Mouse (Mus musculus) gastrocnemius, postnatal 10 days (tissue): ENCODE data around the gene Tmem160. TPM values are rescaled to one million over a fixed set of nuclear protein-coding genes. Genes with fewer than 3 reads are reported as not detected.
A peak's percentile ranks its signal among the peaks of the same experiment; 100 is the strongest.

Source experiments
- DNase-seq: peaks from one replicate; pipeline ENCODE4 v3.0.0; 2021; ENCODE audit warnings: mixed read lengths
- long read RNA-seq, 2 experiments: library from polyadenylated mRNA; stranded (forward); transcript quantifications; one replicate each; pipeline ENCODE4 v2.0.0; 2021
- total RNA-seq, 2 experiments: library from RNA; stranded (reverse); gene quantifications; 2 replicates each; pipeline ENCODE4 v1.2.3; 2021

Gene Tmem160
- total RNA-seq: 10 to 100 TPM; 18.8 to 18.9 TPM
- long read RNA-seq, experiment 1, transcript Tmem160-201 (3 exons, 815 nt): major isoform, 27 of 40 reads
- long read RNA-seq, experiment 1, partial matches to known transcripts: 13 of 40 reads
- long read RNA-seq, experiment 1, other reads (novel, unspliced or antisense): 0 of 40 reads
- long read RNA-seq, experiment 2, transcript Tmem160-201 (3 exons, 815 nt): major isoform, 25 of 34 reads
- long read RNA-seq, experiment 2, partial matches to known transcripts: 8 of 34 reads
- long read RNA-seq, experiment 2, other reads (novel, unspliced or antisense): 0 of 34 reads

- peak; percentile 80 for DNase-seq
Measured at GRCm38 (mm10) chr7:16452587-16453073, at the start of gene Tmem160. Gene Tmem160, plus strand, starts transcription at chr7:16452779.

DNA sequence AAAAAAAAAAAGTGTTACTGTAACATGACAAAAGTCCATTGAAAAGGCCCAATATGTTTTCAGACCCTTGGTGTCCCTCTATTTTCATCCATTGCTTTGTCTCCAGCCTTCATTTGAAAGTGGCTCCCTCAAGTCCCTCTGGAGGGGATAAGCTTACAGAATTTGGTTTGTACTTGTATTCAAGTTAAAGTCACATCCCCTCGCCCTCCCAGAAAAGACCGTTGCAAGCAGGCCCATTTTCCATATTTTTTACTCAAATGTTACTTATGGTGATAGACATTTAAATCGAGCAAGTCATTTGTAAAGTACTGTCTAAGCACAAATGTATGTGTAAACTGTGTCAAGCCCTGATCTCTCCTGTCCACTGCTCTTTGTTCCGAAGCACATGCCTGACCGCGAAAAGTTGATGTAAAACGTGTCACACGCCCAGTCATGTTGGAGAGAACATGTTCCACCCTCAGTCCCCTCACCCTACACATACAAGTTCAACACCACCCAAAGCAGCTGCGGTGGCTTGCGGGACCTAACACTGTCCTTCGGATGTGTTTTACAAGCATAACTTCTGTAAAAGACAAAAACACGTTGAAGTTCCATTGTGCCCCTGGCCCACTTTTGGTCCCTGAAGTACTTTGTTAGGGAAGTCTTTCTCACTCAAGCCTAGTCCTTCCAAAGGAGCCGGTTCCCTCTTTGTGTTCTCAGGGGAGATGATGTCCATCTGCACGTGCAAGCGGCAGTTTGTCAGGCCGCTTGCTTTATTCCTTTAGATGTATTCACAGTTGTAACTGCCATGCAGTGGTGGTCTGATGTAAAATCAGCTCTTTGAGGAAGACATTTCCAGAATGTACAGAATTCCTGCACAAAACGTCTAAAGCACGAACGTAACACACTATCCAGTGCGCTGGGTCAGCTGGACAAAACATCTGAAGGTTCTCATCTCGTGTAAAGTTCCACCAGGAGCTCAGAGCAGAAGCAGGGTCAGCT, 49.3 kb upstream of the Tmem160 start:
- DNase-seq: no peak

DNA sequence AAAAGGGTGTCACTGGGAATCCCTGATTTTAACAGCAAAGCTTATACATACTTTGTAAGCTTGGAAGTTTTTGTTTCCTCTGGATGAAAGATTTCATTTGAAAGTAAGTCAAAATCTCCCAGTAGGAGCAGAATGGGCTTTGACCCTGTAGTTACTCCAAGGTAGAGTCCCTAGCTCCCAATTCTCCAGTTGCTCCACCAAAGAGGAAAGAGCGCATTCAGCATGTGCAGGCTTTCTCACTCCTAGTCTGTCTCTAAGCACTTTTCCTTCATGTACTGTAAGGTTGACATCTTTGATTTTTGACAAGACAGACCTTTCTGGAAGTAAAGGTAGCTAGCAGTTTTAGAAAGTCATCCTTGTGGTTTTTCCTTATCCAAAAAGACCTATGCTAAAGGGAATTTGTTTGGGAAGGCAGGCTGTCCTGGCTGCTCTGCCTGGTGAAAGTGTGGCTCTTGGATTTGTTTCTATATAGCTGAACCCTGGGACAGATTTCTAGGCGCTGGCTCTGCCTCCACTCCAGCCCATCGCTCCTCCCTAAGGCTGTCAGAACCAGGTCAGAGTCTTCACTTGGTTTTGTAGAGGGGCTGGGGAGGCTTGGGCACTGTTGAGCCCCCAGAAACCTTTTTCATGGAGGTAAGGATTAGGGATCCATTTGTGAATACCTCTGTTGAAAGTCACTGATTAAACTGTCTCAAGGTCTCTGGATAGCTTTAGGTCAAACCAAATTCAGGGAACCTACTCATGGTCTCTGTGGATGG, 48.1 kb upstream of the Tmem160 start:
- DNase-seq: no peak

DNA sequence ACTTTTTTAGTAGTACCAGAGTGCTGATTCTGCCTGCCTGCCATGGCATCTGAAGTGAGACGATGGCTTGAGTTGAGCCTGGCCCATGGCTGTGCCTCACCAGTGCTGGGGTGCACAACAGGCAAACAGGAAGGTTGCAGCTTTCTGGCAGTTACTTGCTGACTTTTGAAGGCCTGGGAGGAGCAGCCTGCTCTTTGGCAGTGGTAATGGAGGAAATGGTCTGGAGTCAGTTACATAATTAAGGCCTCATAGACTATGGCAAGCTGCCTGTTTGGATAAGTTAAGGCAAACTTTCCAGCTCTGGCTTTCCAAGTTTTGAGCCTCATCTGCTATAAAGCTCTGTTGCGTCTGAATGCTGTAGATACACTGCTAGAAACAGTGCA, 47.5 kb upstream of the Tmem160 start:
- peak; percentile 41 for DNase-seq

- DNase-seq: peak; percentile 54
Measured at GRCm38 (mm10) chr7:16405516-16406351, 46.8 kb upstream of the Tmem160 start.

DNA sequence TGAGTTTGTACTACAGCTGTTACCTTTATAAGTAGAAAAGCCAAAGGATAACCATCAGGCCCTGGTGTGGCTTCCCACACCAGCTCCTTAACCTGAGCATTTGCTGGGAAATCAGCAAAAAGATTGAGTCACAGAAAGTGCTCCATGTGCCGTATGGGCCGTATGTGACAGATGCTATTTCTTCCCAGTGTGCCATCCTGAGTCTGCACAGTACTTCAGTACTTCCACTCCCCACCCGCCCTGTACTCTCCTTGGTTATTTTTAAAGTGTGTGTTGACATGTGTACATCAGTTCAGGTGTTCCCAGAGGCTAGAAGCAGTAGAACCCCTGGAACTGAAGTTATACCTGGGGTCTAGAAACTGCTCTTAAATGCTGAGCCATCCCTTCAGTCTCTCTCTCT, 45.6 kb upstream of the Tmem160 start:
- no peak for DNase-seq

- DNase-seq: no peak
Measured at GRCm38 (mm10) chr7:16411100-16411499, 41.5 kb upstream of the Tmem160 start.

DNA sequence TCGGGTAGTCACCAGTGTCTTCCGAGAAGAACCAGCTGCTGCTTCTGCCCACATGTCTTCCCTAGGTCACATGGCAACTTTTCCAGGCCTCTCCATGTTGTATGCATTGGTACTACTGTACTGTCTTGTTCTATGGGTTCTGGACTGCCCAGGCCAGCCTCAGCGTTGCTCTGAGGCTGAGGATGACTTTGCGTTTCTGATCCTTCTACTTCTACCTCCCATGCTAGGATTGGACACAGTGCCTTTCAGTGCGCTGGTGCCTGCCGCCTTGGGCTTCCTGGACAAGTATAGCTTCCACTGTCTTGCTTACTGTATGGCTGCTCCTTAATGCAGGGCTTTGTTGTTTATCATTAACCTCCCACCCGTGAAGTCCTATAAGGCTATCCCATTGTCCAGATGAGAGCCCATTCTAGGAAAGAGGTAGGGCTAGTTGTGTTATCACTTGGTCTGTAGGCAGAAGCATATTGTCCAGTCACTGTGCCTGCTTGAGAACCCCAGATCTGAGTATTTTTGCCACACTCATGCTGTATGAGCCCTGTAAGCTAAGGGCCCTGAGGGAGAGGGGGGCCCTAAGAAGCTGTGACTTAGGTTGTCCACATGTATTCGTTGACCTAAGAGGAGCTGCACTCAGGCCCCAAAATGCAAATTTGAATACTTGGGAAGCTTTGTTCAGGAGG, 40.2 kb upstream of the Tmem160 start:
- no peak for DNase-seq

GRCm38 (mm10) chr7:16412930-16413329, 39.6 kb upstream of the Tmem160 start:
- DNase-seq: no peak

DNA sequence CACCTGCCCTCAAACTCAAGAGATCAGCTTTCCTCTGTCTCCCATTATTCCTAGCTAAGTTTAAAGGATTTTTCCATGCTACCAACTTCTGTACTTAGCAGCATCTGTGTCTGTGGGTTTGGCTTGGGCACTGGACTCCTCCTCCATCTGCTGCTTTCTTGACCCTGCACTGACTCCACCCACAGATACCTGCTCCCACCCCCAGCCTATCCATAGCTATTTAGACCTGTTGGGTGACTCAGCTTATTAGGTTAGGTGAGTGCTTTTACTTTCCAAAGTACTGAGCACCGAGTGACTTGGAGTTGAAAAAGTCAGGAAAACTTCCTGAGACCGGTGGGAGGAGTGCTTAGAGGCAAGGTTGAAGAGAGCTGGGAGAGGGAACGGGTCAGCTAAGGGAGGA, 37.2 kb upstream of the Tmem160 start:
- DNase-seq: no peak

DNA sequence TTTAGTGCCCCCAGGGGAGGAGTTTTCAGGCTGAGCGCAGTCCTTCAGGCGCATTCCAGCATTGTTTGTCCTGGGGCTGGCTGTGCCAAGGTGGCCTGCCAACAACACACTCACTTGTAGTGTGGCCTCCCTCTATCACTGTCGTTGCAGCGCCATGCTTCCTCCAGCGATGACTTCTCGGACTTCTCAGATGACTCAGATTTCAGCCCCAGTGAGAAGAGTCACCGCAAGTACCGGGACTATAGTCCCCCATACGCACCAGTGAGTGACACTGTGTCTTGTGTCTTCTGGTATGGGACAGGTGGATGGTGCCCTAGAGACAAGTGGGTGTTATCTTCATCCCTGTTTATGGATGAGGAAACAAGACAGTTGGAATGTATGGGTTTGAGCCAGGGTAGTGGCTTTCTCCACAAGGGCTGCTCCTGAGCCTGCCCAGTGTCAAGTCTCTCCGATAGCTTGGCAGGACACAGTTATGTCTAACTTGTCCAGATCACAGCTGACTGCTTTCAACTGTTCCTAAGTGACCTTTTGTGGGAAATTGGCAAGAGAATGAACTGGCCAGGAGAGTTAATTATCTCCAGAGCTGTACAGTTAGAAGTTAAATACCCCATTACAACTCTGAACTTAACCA, 35.3 kb upstream of the Tmem160 start:
- peak; percentile 37 for DNase-seq

DNA sequence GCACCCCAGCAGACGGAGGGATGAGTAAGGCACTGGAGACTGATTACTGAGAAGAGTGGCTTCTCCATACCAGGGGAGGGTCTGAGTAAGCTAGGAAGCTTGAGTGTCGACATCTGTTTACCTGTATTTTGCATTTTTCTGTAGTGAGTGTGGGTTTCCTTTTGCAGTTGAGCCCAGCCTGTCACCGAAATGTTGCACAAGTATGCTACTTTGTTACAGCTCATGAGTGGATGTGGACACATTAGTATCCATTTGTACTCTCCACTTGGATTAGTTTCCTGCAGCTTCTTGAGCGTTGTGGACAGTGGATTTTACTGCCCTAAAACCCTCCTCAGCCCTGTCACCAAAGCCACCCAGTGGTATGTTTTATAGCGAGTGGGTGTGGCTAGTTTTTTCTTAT, 33.9 kb upstream of the Tmem160 start:
- no peak for DNase-seq

DNA sequence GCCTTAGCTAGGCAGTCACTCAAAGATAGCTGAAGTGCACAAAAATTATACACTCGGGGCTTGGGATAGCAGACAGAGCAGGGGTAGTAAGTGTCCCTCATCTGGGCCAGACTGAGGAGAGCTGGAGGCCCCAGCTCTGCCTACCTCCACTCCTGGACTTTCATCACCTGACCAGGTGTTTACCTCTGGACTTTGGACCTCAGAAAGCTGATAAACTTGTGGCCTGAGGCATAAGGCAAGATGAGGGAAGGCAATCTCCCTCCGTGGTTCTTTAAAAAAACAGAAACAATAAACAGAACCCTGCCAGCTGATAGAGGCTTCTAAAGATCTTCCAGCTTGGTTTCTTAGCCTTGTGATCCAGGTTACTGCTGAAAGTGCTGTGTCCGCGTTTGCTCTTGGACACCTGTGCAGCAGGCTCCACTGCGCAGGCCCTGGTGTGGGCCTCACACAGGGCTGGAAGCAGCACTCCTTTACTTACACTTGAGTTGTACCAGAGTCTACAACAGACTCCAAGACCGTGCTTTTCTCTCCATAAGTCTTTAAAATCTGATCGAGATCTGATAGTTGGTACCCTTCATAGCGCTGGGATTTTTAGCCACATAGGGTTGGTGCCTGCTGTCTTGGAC, 32.0 kb upstream of the Tmem160 start:
- no peak for DNase-seq

GRCm38 (mm10) chr7:16422222-16422856, 30.2 kb upstream of the Tmem160 start:
- DNase-seq: no peak

DNA sequence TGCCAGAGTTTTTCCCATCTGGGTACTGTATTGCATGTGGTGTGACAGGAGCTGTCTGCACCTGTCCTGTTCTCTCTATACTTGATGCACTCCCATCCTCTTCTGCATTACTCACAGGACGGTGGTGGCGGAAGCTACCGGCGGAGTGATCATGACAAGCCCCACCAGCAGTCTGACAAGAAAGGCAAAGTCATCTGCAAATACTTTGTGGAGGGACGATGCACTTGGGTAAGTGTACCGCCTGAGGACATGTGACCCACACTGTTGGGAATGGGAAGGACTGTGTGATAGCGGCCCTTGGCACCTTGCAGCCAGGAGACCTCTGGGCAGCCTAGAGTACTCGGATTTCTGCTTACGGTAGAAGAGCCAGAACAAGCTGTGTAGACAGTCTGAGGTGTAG, 28.8 kb upstream of the Tmem160 start:
- no peak for DNase-seq

- no peak for DNase-seq
Measured at GRCm38 (mm10) chr7:16425721-16426120, 26.9 kb upstream of the Tmem160 start.

DNA sequence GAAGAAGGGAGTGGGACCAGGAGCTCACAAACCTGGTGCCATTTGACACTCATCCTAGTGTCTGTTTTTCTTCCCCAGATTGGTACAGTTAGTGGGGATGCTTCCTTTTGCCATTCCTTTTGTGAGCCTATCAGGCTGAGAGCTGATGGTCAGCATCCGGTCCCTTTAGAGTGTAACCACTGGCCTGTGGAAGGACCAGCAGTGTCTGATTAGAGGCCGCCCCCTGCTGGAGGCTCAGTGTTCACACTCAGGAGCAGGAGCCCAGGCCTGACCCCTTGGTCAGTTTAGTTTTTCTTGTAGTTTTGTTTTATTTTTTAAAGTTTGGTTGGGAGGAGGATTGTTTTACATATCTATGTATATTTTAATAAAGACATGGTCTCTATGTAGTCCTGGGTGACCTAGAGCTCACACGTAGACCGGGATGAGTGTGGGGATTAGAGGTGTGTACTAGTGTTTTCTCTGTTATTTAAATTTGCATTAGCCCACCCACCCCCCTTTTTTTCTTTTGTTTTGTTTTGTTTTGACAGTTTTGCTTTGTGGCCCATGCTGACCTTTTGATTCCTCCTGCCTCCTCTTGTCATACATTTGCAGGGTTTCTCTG, 26.4 kb upstream of the Tmem160 start:
- DNase-seq: peak; percentile 91

DNA sequence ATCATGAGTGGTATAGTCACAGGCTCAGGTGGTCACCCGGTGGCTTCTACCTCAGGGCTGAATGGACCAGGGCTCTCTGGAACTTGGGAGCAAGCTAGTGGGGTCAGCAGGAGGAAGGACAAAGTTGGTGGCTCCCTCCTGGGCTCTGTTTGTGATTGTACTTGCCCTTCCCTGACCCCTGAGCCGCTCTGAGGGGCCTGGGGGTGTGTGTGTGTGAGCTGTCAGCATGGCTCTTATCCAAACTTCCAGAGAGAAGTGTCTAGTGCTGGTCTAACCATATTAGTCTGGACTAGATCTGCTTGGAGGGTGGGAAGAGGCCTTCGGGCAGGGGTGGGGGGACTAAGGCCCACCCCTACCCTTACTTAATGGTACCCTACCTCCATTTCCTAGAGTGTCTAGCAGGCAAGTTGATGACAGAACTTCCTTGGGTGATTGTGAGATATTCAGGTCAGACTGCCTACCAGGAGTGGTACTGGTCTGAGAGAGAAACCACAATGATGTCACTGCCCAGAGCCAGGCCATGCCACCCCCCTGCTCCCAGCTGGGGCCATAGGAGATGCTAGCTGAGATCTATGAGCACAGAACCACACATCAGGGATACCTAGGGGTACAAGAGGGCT, 19.1 kb upstream of the Tmem160 start:
- no peak for DNase-seq

GRCm38 (mm10) chr7:16435088-16435487, 17.5 kb upstream of the Tmem160 start:
- no peak for DNase-seq
